Mouse (Mus musculus) large intestine, adult 2 months (tissue): ENCODE measurements around the gene Arhgap24. TPM values are rescaled to one million over a fixed set of nuclear protein-coding genes. Genes with fewer than 3 reads are reported as not detected.

Experiments
- DNase-seq: peaks from one replicate; pipeline ENCODE4 v3.0.0-alpha.2; 2012; ENCODE audit warnings: low read depth, low spot score
- WGBS: fragments of 180-500 bp; shearing (Covaris S2); methylation state at CpG from one replicate; pipeline ENCODE4 v1.1.7; 2018; 5-methylcytosine and 5-hydroxymethylcytosine counted together
- polyA plus RNA-seq: library from polyadenylated mRNA; depleted of rRNA; stranded (reverse); fragments of >200 nt; gene quantifications from 2 replicates; pipeline ENCODE4 v1.2.3, GENCODE M21; 2012

Arhgap24 gene
- polyA plus RNA-seq, 1 experiment, result 3.4 TPM

DNA sequence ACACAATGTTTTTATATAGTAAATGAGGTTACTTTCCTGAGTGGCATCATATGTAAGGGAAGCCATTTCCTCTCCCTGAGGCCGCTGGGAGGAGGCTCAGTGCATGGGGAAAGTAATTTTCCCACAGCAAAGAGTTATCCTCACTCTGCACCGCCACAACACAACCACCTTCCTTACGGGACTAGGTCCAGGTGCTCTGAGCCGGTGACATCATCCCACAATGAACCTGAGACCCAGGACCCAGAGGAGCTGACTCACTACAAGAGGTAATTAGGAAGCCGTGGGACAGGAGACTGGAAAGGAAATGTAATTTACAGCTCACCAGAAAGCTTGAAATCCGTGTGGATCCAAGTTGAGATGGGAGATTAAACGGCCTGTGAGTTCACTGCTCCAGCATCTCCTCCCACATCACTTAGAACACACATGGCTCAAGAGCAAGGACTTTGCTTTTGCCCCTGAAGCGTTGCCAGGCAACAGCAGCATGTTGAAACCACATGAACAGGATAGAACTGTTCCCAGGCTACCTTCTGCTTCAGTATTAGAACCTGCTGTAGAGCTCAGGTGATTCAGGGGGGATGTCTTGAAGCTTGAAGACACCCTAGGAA lies 238.3 kb downstream of the Arhgap24 start:
- DNase-seq, result no peak
- 29% methylated on average over 8 of the region's 8 CpGs for WGBS

DNA sequence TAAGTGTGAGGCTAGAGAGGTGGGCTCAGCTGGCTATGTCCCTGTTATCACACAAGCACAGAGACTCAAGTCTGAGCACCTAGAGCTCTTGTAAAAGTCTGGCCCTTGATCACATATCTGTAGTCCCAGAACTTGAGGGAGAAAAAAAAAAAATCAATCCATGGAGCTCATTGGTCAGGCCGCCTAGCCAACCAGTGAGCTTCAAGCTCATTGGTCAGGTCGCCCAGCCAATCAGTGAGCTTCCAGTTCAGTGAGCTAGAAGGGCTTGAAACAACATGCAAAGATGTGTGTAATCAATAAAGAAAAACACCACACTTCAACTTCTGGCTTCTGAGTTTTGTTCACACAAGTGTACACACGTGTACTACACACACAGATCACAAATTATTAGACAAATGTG lies 242.4 kb downstream of the Arhgap24 start:
- WGBS, result 88% methylated on average over 3 of the region's 3 CpGs
- no peak for DNase-seq

DNA sequence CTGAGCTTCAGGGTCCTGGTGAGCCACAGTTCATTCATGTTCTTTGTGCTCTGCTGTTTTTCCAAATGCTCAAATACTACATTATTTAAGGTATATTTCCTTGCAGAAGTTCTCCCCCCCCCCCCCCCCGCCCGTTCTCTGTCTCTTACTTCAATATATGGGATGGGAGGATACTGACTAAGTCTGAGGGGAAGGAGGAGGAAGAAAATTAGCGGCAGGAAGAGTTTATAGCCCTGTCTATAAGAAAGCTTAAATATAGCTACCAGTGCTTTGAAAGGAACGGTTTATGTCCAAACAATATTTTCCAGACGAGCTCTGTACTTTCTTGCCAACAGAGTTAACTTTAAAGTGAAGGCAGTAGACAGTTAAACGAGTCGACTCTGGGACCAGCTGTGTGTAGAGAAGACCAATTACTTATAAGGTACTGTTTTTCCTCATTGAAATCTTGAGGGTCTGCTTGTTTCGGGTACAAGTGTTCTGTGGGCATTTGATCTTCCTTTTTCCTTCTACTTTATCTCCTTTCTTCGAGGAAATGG lies 243.7 kb downstream of the Arhgap24 start:
- no peak for DNase-seq
- WGBS, result 7% methylated on average over 9 of the region's 9 CpGs

DNA sequence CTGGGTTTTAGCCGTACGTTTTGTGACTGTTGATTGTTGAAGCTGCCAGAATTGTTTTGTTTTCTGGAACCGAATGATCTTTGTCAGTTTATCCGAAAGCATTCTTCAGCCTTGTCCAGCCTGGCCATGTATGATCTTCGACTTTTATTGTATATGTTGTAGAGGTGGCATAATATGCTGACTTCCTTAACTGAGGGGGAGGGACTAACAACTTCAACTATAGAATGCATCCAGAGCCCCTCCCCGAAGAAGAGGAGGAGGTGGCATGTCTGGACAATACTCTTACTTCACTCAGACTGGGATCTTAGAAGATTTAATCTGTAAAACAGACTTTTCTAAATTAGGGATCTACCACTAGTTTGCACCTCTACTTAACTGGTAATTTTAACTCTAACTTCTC lies 244.2 kb downstream of the Arhgap24 start:
- no peak for DNase-seq
- 45% methylated on average over 6 of the region's 6 CpGs for WGBS

- no peak for DNase-seq
- 61% methylated on average over 4 of the region's 4 CpGs for WGBS
Observed at GRCm38 (mm10) chr5:102726985-102727384, 245.8 kb downstream of the Arhgap24 start.

DNA sequence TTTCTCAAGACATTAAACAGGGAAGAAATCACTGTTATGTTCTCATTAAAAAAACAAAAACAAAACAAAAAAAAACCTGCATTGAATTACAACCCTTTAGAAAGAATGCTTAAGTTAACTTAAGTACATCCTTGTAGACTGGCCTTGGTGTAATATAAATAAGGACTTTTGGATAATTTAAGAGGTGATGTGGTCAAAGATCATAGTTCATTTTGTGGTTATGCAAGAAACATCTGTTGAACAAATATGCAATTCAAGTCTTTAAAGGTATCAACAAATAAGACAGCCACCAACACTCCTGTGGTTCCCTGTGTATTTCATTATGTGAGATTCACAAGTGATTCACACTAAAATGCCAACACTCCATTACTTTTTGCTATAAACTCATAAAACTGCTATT lies 247.3 kb downstream of the Arhgap24 start:
- no peak for DNase-seq

DNA sequence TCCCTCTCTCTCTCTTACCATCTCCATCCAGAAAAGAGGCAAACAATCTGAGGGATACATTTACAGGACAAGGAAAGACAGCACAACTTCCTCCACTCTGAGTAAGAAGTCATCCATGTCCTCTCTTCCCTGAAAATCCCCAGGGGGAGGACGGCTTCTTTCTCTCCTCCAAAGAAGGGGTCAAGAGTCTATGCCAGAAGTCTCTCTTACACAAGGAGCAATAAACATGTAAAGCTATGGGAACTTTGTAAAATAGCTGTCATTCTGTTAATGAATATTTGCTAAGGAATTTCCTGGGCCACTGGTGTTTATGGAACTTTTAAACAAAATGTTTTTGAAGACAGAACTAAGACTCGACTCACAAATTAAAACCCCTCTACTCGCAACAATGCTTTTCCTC lies 248.3 kb downstream of the Arhgap24 start:
- no peak for DNase-seq
- 43% methylated on average over 3 of the region's 3 CpGs for WGBS

GRCm38 (mm10) chr5:102736131-102736530 lies 254.9 kb downstream of the Arhgap24 start:
- WGBS, result 79% methylated on average over 5 of the region's 5 CpGs
- no peak for DNase-seq

DNA sequence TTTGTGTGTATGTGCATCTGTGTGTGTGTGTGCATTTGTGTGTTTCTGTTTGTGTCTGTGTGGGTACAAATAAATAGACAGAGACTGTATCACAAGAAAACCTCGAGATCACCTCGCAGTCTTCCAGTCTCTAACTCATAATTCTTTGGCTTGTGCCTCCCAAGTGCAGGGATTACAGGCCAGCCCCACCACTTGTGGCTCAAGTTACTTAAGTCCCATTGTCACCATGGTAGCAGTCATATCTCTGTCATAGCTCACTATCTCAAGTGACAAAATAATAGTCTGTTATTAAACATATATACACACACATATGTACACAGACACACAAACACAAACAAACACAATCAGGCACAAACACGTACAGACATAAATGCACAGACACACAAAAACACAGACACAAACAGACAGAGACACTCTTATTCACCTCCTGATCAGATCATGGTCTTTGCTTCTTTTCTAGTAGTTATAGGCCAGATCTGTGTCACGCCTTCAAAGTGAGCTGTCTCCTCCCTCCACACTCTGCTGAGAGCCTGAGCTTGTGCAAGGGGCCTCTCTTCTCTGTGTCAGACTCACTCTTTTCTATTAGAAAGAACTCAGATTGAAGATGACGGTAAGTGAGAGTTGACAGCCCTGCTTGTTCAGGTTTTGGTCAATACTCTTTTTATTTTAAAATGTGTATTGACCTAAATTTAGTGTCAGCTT lies 261.5 kb downstream of the Arhgap24 start:
- WGBS, result 57% methylated on average over 5 of the region's 5 CpGs

GRCm38 (mm10) chr5:102743436-102743835 lies 262.2 kb downstream of the Arhgap24 start:
- WGBS, result 39% methylated on average over 3 of the region's 3 CpGs
- no peak for DNase-seq

More for the DNA sequence above, 261.5 kb downstream of the Arhgap24 start:
- DNase-seq, result no peak

GRCm38 (mm10) chr5:102744051-102744450 lies 262.9 kb downstream of the Arhgap24 start:
- WGBS, result 43% methylated on average over 4 of the region's 4 CpGs
- no peak for DNase-seq

DNA sequence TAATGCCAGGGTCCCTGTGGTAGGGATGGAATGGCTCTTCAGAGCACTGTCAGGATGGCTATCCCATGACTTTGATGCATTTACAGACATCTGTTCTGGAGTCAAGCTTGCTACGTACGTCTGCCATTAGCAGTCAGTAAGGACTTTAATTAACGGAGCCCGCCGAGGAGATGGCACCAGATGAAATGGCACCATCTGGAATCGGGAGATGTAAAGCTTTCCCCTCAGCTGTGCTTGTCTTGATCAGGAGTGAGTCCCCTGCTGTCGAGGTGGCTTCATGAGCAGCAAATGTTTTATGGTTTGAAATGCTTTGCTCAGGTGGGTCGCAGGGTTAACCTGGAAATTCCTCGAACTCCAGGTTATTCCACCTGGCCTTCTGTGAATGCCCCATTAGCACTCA lies 267.0 kb downstream of the Arhgap24 start:
- no peak for DNase-seq
- WGBS, result 81% methylated on average over 9 of the region's 9 CpGs

GRCm38 (mm10) chr5:102749020-102749419 lies 267.8 kb downstream of the Arhgap24 start:
- no peak for DNase-seq
- 59% methylated on average over 8 of the region's 8 CpGs for WGBS

DNA sequence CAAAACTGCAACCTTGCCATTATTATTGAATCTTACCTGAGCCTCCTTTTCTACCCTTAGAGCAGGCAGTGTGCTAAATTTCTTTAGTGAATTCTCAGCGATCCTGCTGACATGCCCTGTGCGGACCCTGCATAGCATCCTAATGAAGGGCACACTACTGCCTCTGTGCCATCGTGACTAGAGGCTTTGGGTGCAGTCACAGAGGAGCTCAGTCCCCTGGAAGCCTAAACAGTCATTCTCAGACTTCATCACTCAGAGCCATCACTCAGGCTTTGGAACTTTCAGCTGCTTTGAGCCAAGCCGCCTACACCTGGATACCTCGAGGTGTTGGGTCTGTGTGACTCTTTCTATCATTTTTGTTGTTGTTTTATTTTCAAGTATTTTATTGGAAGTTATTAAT lies 269.5 kb downstream of the Arhgap24 start:
- WGBS, result 65% methylated on average over 5 of the region's 5 CpGs
- DNase-seq, result no peak

DNA sequence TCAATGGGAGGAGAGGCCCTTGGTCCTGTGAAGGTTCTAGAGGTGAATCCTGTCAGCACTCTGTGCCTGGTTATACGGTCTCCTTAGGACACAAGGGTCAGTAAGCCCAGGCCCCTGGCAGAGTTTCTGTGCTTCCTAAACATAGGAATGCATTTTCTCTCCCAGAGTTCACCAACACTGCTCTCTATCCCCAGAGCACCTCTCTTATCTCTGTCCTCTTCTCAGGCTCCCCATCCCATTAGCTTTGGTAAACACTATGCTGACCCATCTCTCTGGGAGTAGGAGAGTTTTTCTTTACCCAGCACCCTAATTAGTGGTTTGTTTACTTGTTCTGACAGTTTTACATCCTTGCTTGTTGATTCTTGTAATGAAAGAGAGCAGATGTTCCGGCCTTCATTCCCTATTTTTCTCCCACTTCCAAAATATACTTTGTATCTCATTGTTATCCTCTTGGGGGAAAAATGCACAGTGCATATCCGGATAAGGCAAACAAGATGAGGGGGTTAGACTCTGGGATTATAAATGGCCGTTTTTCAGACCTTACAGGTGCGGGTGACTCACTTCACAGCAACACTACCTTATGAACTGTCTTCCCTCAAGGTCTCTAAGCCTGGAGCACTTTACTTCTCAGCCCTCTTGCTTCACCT lies 270.6 kb downstream of the Arhgap24 start:
- no peak for DNase-seq
- 35% methylated on average over 5 of the region's 5 CpGs for WGBS

DNA sequence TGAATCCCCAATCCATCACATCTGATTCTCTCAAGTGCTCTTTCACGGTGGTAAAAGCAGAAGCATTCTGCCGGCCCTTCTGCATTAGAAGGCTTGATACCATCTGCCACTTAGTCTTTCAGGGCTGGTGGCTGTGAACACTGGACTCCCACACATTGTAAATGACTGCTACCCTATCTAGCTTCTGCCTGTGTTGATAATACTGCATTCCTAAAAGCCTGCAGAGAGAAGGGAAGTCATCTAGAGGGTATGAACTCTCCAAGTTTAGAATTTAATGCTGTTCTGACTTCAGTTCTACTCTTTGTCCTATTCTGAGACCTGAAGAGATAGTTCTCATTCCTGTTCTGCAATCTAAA lies 271.1 kb downstream of the Arhgap24 start:
- 22% methylated on average over 2 of the region's 2 CpGs for WGBS
- no peak for DNase-seq

GRCm38 (mm10) chr5:102757040-102757439 lies 275.8 kb downstream of the Arhgap24 start:
- DNase-seq, result no peak
- WGBS, result 78% methylated on average over 6 of the region's 6 CpGs

DNA sequence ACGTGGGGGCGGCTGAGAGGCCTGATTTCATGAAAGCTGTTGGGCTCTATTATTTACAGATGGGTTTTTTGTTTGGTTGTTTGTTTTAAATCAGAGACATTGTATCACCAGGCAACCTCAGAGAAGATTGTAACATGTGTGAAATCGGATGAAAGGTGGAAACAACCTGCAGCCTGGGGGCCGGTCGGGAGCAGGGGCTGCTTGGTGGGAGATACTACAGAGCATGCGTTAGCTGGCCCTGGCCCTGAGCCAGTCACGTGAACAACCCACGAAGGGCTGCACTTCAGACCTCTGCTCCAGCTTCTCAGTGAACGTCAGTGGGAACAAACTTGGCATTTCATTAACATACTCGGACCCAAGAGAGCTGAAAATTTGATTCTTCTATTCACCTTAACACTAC lies 284.5 kb downstream of the Arhgap24 start:
- DNase-seq, result no peak
- 90% methylated on average over 10 of the region's 10 CpGs for WGBS

DNA sequence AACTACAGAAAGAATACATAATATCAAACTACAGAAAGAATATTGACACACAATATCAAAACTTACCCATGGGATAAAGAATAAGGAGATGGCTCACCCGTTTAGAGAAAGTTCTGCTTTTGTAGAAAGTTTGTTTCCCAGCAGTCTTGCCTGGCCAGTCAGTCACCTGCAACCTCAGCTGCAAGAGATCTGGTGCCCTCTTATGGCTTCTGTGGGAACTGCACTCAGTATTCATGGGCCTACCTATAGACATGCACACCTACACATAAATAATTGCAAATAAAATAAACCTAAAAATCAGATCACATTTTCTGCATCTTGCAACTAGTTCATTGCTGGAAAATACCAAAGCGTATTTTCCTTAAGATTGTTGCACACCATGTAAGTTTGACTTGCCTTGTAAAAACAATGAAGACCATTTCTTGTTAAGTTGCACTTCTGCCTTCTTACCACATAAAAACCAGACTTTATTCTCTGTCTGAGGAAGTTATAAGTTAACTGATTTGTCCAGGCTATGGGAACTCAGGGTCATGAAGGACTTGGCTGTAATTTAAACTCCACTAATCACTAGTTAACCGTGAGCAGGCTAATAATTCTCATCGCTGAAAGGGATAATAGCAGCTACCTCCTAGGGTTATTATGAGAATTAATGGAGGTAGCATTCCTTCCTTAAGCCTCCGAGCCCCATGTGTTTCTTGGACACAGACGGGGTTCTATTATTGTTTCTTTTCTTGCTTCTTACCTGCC lies 285.3 kb downstream of the Arhgap24 start:
- 87% methylated on average over 6 of the region's 6 CpGs for WGBS
- no peak for DNase-seq

DNA sequence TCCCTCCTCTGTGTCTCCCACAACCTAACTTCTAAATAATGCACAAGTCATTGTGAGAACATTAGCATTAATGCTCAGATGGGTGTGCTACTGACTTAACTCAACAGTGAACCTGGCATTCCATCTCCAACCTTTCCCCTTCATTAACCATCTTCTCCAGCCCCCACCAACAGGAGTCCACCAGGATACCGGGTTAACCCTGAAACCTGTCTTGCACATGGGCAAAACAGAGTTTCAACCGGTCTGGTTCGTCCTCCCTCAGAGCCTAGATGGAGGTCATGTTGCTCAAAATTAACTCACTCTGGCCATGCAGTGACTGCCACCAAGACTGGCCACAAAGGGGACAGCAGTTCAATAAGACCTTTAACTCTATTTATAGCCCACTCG lies 285.9 kb downstream of the Arhgap24 start:
- no peak for DNase-seq
- 85% methylated on average over 4 of the region's 4 CpGs for WGBS
